Mouse (Mus musculus): Measurements from ENCODE around the gene Prrc2a. TPM values are rescaled to one million over a fixed set of nuclear protein-coding genes. Genes with fewer than 3 reads are reported as not detected.

Prrc2a gene
- polyA plus RNA-seq, 1 experiment: 770 TPM

GRCm38 (mm10) chr17:35204494-35205379 is 40.0 kb upstream of the Prrc2a start, which contains the start of gene Lta:
Gene Lta (minus strand): TSS chr17:35205351.
- H3K4me3 ChIP-seq (ENCODE audit: control insufficient read depth, insufficient read depth, low read length): peak within 1 kb of the TSS; percentile 30
- H3K4me1 ChIP-seq (replicated peaks; ENCODE audit: control insufficient read depth, insufficient read depth, low read length): peaks cover 59% of the 10 kb centered on the region
- TF ChIP-seq POLR2A (IDR thresholded peaks at IDR 0.05; ENCODE audit: control insufficient read depth, extremely low read depth, insufficient read depth, low read length, poor library complexity) (0 out of 2 replicates have a peak, but pooled peaks have one; percentile 40), CTCF (IDR thresholded peaks at IDR 0.05; ENCODE audit: borderline replicate concordance, control insufficient read depth, extremely low read depth, insufficient read depth, low read length, poor library complexity) (0 out of 2 replicates have a peak, but pooled peaks have one; percentile 30)
- no peaks in the 10 kb centered on the region for H3K36me3 ChIP-seq (ENCODE audit: control insufficient read depth, insufficient read depth, low read length)
- DNase-seq: peak; percentile 78
- H3K27me3 ChIP-seq (ENCODE audit: control insufficient read depth, insufficient read depth, low read length): no peaks in the 10 kb centered on the region
- 23% methylated on average over 20 of the region's 20 CpGs for WGBS
- H3K27ac ChIP-seq (ENCODE audit: control insufficient read depth, insufficient read depth, low read length): peak within 1 kb of the TSS; percentile 79

GRCm38 (mm10) chr17:35202442-35202841 is 37.7 kb upstream of the Prrc2a start:
- Histone ChIP-seq H3K4me1 (replicated peaks; ENCODE audit: control insufficient read depth, insufficient read depth, low read length) (peaks cover 67% of the 10 kb centered on the region), H3K36me3 (ENCODE audit: control insufficient read depth, insufficient read depth, low read length) (no peaks in the 10 kb centered on the region), H3K4me3 (ENCODE audit: control insufficient read depth, insufficient read depth, low read length) (no peak overlapping the region), H3K27me3 (ENCODE audit: control insufficient read depth, insufficient read depth, low read length) (no peaks in the 10 kb centered on the region), H3K27ac (ENCODE audit: control insufficient read depth, insufficient read depth, low read length) (no peak overlapping the region)
- DNase-seq: no peak
- TF ChIP-seq POLR2A (IDR thresholded peaks at IDR 0.05; ENCODE audit: control insufficient read depth, extremely low read depth, insufficient read depth, low read length, poor library complexity) (no peak), CTCF (IDR thresholded peaks at IDR 0.05; ENCODE audit: borderline replicate concordance, control insufficient read depth, extremely low read depth, insufficient read depth, low read length, poor library complexity) (no peak)
- WGBS: 91% methylated on average over 4 of the region's 4 CpGs

GRCm38 (mm10) chr17:35201787-35202186 is 37.1 kb upstream of the Prrc2a start, which contains the start of gene Tnf:
Gene Tnf (minus strand): TSS chr17:35202007.
- H3K4me1 ChIP-seq (replicated peaks; ENCODE audit: control insufficient read depth, insufficient read depth, low read length): peaks cover 71% of the 10 kb centered on the region
- 1% methylated on average over 13 of the region's 13 CpGs for WGBS
- peak within 1 kb of the TSS; percentile 54 for H3K4me3 ChIP-seq (ENCODE audit: control insufficient read depth, insufficient read depth, low read length)
- no peaks in the 10 kb centered on the region for H3K36me3 ChIP-seq (ENCODE audit: control insufficient read depth, insufficient read depth, low read length)
- H3K27me3 ChIP-seq (ENCODE audit: control insufficient read depth, insufficient read depth, low read length): no peaks in the 10 kb centered on the region
- H3K27ac ChIP-seq (ENCODE audit: control insufficient read depth, insufficient read depth, low read length): peak within 1 kb of the TSS; percentile 72
- TF ChIP-seq POLR2A (IDR thresholded peaks at IDR 0.05; ENCODE audit: control insufficient read depth, extremely low read depth, insufficient read depth, low read length, poor library complexity): peak; percentile 81
- 0 out of 2 replicates have a peak, but pooled peaks have one; percentile 18 for TF ChIP-seq CTCF (IDR thresholded peaks at IDR 0.05; ENCODE audit: borderline replicate concordance, control insufficient read depth, extremely low read depth, insufficient read depth, low read length, poor library complexity)
- DNase-seq: peak; percentile 70

GRCm38 (mm10) chr17:35201128-35201527 is 36.4 kb upstream of the Prrc2a start:
- H3K27ac ChIP-seq (ENCODE audit: control insufficient read depth, insufficient read depth, low read length): peak overlapping the region; percentile 72
- WGBS: 4% methylated on average over 11 of the region's 11 CpGs
- TF ChIP-seq CTCF (IDR thresholded peaks at IDR 0.05; ENCODE audit: borderline replicate concordance, control insufficient read depth, extremely low read depth, insufficient read depth, low read length, poor library complexity) (no peak), POLR2A (IDR thresholded peaks at IDR 0.05; ENCODE audit: control insufficient read depth, extremely low read depth, insufficient read depth, low read length, poor library complexity) (no peak)
- H3K36me3 ChIP-seq (ENCODE audit: control insufficient read depth, insufficient read depth, low read length): no peaks in the 10 kb centered on the region
- H3K27me3 ChIP-seq (ENCODE audit: control insufficient read depth, insufficient read depth, low read length): no peaks in the 10 kb centered on the region
- DNase-seq: no peak
- H3K4me3 ChIP-seq (ENCODE audit: control insufficient read depth, insufficient read depth, low read length): peak overlapping the region; percentile 54
- H3K4me1 ChIP-seq (replicated peaks; ENCODE audit: control insufficient read depth, insufficient read depth, low read length): peaks cover 77% of the 10 kb centered on the region

- DNase-seq: peak; percentile 79
- peaks cover 73% of the 10 kb centered on the region for H3K4me1 ChIP-seq (replicated peaks; ENCODE audit: control insufficient read depth, insufficient read depth, low read length)
- 7% methylated on average over 11 of the region's 11 CpGs for WGBS
- no peaks in the 10 kb centered on the region for H3K27me3 ChIP-seq (ENCODE audit: control insufficient read depth, insufficient read depth, low read length)
- TF ChIP-seq CTCF (IDR thresholded peaks at IDR 0.05; ENCODE audit: borderline replicate concordance, control insufficient read depth, extremely low read depth, insufficient read depth, low read length, poor library complexity) (no peak), POLR2A (IDR thresholded peaks at IDR 0.05; ENCODE audit: control insufficient read depth, extremely low read depth, insufficient read depth, low read length, poor library complexity) (no peak)
- peak overlapping the region; percentile 54 for H3K4me3 ChIP-seq (ENCODE audit: control insufficient read depth, insufficient read depth, low read length)
- no peaks in the 10 kb centered on the region for H3K36me3 ChIP-seq (ENCODE audit: control insufficient read depth, insufficient read depth, low read length)
- H3K27ac ChIP-seq (ENCODE audit: control insufficient read depth, insufficient read depth, low read length): peak overlapping the region; percentile 88
These were observed 35.7 kb upstream of the Prrc2a start for GRCm38 (mm10) chr17:35200398-35200797.

GRCm38 (mm10) chr17:35198946-35199345 is 34.2 kb upstream of the Prrc2a start:
- no peak overlapping the region for H3K4me3 ChIP-seq (ENCODE audit: control insufficient read depth, insufficient read depth, low read length)
- TF ChIP-seq POLR2A (IDR thresholded peaks at IDR 0.05; ENCODE audit: control insufficient read depth, extremely low read depth, insufficient read depth, low read length, poor library complexity): no peak
- no peak for TF ChIP-seq CTCF (IDR thresholded peaks at IDR 0.05; ENCODE audit: borderline replicate concordance, control insufficient read depth, extremely low read depth, insufficient read depth, low read length, poor library complexity)
- H3K4me1 ChIP-seq (replicated peaks; ENCODE audit: control insufficient read depth, insufficient read depth, low read length): peaks cover 63% of the 10 kb centered on the region

More at GRCm38 (mm10) chr17:35198946-35199345, 34.2 kb upstream of the Prrc2a start:
- Histone ChIP-seq H3K27me3 (ENCODE audit: control insufficient read depth, insufficient read depth, low read length) (no peaks in the 10 kb centered on the region), H3K36me3 (ENCODE audit: control insufficient read depth, insufficient read depth, low read length) (no peaks in the 10 kb centered on the region), H3K27ac (ENCODE audit: control insufficient read depth, insufficient read depth, low read length) (no peak overlapping the region)
- no peak for DNase-seq
- 92% methylated on average over 8 of the region's 8 CpGs for WGBS
